Mouse (Mus musculus) cortical plate, adult 2 months (tissue): Measurements from ENCODE around the gene Myl12a.

Experiments used
- CTCF ChIP-seq: fragments of 200-500 bp; IDR thresholded peaks from 2 replicates; pipeline ENCODE4 v1.5.1; 2011; ENCODE audit warnings: mild to moderate bottlenecking, control low read depth, low read length; ENCODE audit not compliant: insufficient read depth; ENCODE audit errors: extremely low read depth
- POLR2A ChIP-seq: fragments of 200-500 bp; IDR thresholded peaks from 2 replicates; pipeline ENCODE4 v1.6.1; 2011; ENCODE audit warnings: mild to moderate bottlenecking, low read length, control low read depth; ENCODE audit not compliant: insufficient read depth; ENCODE audit errors: extremely low read depth

DNA sequence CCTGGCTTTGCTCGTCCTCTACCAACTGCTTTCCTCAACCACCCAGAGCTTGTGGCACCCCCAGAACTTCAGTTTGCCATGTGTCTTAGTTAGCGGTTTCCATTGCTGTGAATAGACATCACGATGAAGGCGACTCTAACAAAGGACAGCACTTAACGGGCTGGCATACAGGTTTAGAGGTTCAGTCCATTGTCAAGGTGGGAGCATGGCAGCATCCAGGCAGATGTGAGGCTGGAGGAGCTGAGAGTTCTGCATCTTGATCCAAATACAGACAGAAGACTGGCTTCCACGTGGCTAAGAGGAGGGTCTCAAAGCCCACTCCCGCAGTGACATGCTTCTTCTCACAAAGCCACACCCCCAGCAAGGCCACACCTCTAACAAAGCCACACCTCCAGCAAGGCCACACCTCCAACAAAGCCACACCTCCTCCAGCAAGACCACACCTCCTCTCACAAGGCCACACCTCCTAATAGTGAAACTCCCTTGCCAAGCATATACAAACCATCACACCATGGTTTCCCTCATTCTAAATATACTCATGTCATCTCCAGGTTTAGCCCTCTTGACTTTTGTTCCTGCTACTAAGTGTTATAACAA, 8.1 kb upstream of the Myl12a start:
- TF ChIP-seq CTCF (no peak), POLR2A (no peak)
